Mouse (Mus musculus) myocyte (in vitro differentiated cells): Measurements from ENCODE around the gene Gmfg. TPM values are rescaled to one million over a fixed set of nuclear protein-coding genes. Genes with fewer than 3 reads are reported as not detected.

Experiments used
- H3K27me3 ChIP-seq: one replicate; pipeline ENCODE4 v1.6.1; 2011; ENCODE audit not compliant: control insufficient read depth, insufficient read depth, insufficient read length
- H3K36me3 ChIP-seq: one replicate; pipeline ENCODE4 v1.6.1; 2011; ENCODE audit not compliant: control insufficient read depth, insufficient read depth
- H3K4me2 ChIP-seq: one replicate; pipeline ENCODE4 v1.6.1; 2011; ENCODE audit warnings: low read depth, control low read depth
- H3K4me3 ChIP-seq: one replicate; pipeline ENCODE4 v1.5.1; 2011; ENCODE audit warnings: mild to moderate bottlenecking, control low read depth, moderate library complexity
- H3K79me2 ChIP-seq: one replicate; pipeline ENCODE4 v1.6.1; 2011; ENCODE audit not compliant: control insufficient read depth, insufficient read depth
- H3ac ChIP-seq: one replicate; pipeline ENCODE4 v1.6.1; 2011; ENCODE audit not compliant: control insufficient read depth, insufficient read length
- CEBPB ChIP-seq: IDR thresholded peaks from 2 replicates; pipeline ENCODE4 v1.6.1; 2011; ENCODE audit warnings: mild to moderate bottlenecking, moderate library complexity; ENCODE audit not compliant: poor library complexity, insufficient read depth, severe bottlenecking
- E2F4 ChIP-seq: IDR thresholded peaks from one replicate; pipeline ENCODE4 v1.6.1; 2011; ENCODE audit warnings: mild to moderate bottlenecking, control low read depth, moderate library complexity; ENCODE audit not compliant: insufficient read depth
- MAX ChIP-seq: IDR thresholded peaks from one replicate; pipeline ENCODE4 v1.6.1; 2011; ENCODE audit warnings: low read depth, mild to moderate bottlenecking, control low read depth
- MYOD1 ChIP-seq, 3 experiments: IDR thresholded peaks; one replicate each; pipeline ENCODE4 v1.6.1; 2011; ENCODE audit warnings: control low read depth in 2 of 3, low read depth in 2 of 3, mild to moderate bottlenecking in 2 of 3, moderate library complexity in 1 of 3; ENCODE audit not compliant: insufficient read length in 2 of 3, control insufficient read depth in 1 of 3
- MYOG ChIP-seq, 3 experiments: IDR thresholded peaks; one replicate each; pipeline ENCODE4 v1.6.1; 2011; ENCODE audit warnings: control low read depth in 2 of 3, low read depth in 2 of 3, mild to moderate bottlenecking in 2 of 3; ENCODE audit not compliant: insufficient read length in 2 of 3, control insufficient read depth in 1 of 3, insufficient read depth in 1 of 3
- POLR2A ChIP-seq: IDR thresholded peaks from one replicate; pipeline ENCODE4 v1.6.1; 2011; ENCODE audit warnings: low read depth, mild to moderate bottlenecking, control low read depth, moderate library complexity; ENCODE audit not compliant: insufficient read length
- POLR2AphosphoS2 ChIP-seq: IDR thresholded peaks from one replicate; pipeline ENCODE4 v1.6.1; 2011; ENCODE audit warnings: low read depth, control low read depth; ENCODE audit not compliant: insufficient read length
- REST ChIP-seq: IDR thresholded peaks from one replicate; pipeline ENCODE4 v1.6.1; 2011; ENCODE audit warnings: mild to moderate bottlenecking, control low read depth, moderate library complexity; ENCODE audit not compliant: insufficient read depth, insufficient read length
- SRF ChIP-seq: IDR thresholded peaks from one replicate; pipeline ENCODE4 v1.6.1; 2011; ENCODE audit warnings: low read depth; ENCODE audit not compliant: control insufficient read depth, insufficient read length
- TCF12 ChIP-seq: IDR thresholded peaks from one replicate; pipeline ENCODE4 v1.6.1; 2011; ENCODE audit warnings: mild to moderate bottlenecking, control low read depth; ENCODE audit not compliant: poor library complexity, insufficient read depth, severe bottlenecking
- TCF3 ChIP-seq: IDR thresholded peaks from one replicate; pipeline ENCODE4 v1.6.1; 2011; ENCODE audit warnings: low read depth, control low read depth; ENCODE audit not compliant: insufficient read length
- USF1 ChIP-seq: IDR thresholded peaks from one replicate; pipeline ENCODE4 v1.6.1; 2011; ENCODE audit warnings: low read depth, mild to moderate bottlenecking, control low read depth, moderate library complexity
- polyA plus RNA-seq: library from polyadenylated mRNA; unstranded; fragments of >200 nt; fragmentation: generic; extraction: Trizol; gene quantifications from one replicate; pipeline ENCODE4 v1.2.1, GENCODE M21; 2012; ENCODE audit warnings: missing spikeins

Gmfg gene
- polyA plus RNA-seq, 1 experiment = not detected

GRCm38 (mm10) chr7:28441776-28442485, 4.7 kb downstream of the Gmfg start:
- Histone ChIP-seq H3K4me3 (no peak overlapping the region), H3ac (no peak overlapping the region), H3K27me3 (peaks cover 20% of the 10 kb centered on the region), H3K36me3 (no peaks in the 10 kb centered on the region), H3K79me2 (no peaks in the 10 kb centered on the region), H3K4me2 (no peak overlapping the region)
- TF ChIP-seq MYOG (IDR thresholded peaks at IDR 0.05; ENCODE audit: control insufficient read depth in 1 of 3, insufficient read depth in 1 of 3, insufficient read length in 2 of 3, low read depth in 2 of 3) (no peak), MAX (no peak), SRF (no peak), CEBPB (no peak), TCF3 (no peak), MYOD1 (IDR thresholded peaks at IDR 0.05; ENCODE audit: control insufficient read depth in 1 of 3, insufficient read length in 2 of 3, low read depth in 2 of 3) (no peak), POLR2AphosphoS2 (no peak), TCF12 (no peak), POLR2A (no peak), REST (no peak), E2F4 (no peak), USF1 (no peak)

DNA sequence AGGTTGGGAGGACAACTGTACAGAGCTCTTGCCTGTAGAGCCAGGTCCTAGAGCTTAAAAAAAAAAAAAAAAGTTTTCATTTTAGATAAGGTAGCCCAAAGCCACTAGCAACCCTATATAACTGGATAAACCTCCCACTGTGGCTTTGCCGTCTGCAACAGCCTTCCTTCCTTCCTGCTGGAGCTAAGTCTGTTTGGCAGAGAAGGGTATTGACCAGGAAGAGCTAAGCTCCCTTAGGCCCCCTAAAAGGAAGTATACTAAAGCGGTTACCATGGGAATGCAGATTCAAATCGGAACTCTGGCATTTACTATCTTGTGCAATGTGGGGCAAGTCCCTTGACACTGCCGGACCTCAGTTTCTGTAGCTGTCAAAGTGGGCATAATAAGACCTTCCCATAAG, 5.4 kb downstream of the Gmfg start:
- Histone ChIP-seq H3K4me3 (no peak overlapping the region), H3K27me3 (peaks cover 24% of the 10 kb centered on the region), H3ac (no peak overlapping the region), H3K79me2 (no peaks in the 10 kb centered on the region), H3K36me3 (no peaks in the 10 kb centered on the region), H3K4me2 (no peak overlapping the region)
- TF ChIP-seq MAX (no peak), USF1 (no peak), TCF3 (no peak), POLR2A (no peak), POLR2AphosphoS2 (no peak), REST (no peak), MYOG (IDR thresholded peaks at IDR 0.05; ENCODE audit: control insufficient read depth in 1 of 3, insufficient read depth in 1 of 3, insufficient read length in 2 of 3, low read depth in 2 of 3) (no peak), TCF12 (no peak), SRF (no peak), MYOD1 (IDR thresholded peaks at IDR 0.05; ENCODE audit: control insufficient read depth in 1 of 3, insufficient read length in 2 of 3, low read depth in 2 of 3) (no peak), CEBPB (no peak), E2F4 (no peak)

- H3K27me3 ChIP-seq = peaks cover 31% of the 10 kb centered on the region
- H3K4me2 ChIP-seq = no peak overlapping the region
- H3ac ChIP-seq = no peak overlapping the region
- H3K79me2 ChIP-seq = no peaks in the 10 kb centered on the region
- no peak overlapping the region for H3K4me3 ChIP-seq
- no peak for TF ChIP-seq E2F4
- H3K36me3 ChIP-seq = no peaks in the 10 kb centered on the region
These were observed 7.2 kb downstream of the Gmfg start for GRCm38 (mm10) chr7:28444344-28444974.

GRCm38 (mm10) chr7:28446446-28446845, 9.2 kb downstream of the Gmfg start:
- Histone ChIP-seq H3K27me3 (peaks cover 49% of the 10 kb centered on the region), H3ac (no peak overlapping the region), H3K79me2 (no peaks in the 10 kb centered on the region), H3K4me2 (no peak overlapping the region), H3K36me3 (no peaks in the 10 kb centered on the region), H3K4me3 (no peak overlapping the region)
- TF ChIP-seq TCF12 (no peak), MYOD1 (IDR thresholded peaks at IDR 0.05; ENCODE audit: control insufficient read depth in 1 of 3, insufficient read length in 2 of 3, low read depth in 2 of 3) (peak in 1 of 3 experiments; percentile 9)

GRCm38 (mm10) chr7:28447101-28447830, 10.0 kb downstream of the Gmfg start:
- Histone ChIP-seq H3ac (no peak overlapping the region), H3K4me3 (no peak overlapping the region), H3K4me2 (no peak overlapping the region), H3K27me3 (peaks cover 57% of the 10 kb centered on the region), H3K79me2 (no peaks in the 10 kb centered on the region), H3K36me3 (no peaks in the 10 kb centered on the region)
- no peak for TF ChIP-seq MYOD1 (IDR thresholded peaks at IDR 0.05; ENCODE audit: control insufficient read depth in 1 of 3, insufficient read length in 2 of 3, low read depth in 2 of 3)
- no peak for TF ChIP-seq CEBPB
- TF ChIP-seq SRF = no peak
- no peak for TF ChIP-seq REST
- TF ChIP-seq MYOG (IDR thresholded peaks at IDR 0.05; ENCODE audit: control insufficient read depth in 1 of 3, insufficient read depth in 1 of 3, insufficient read length in 2 of 3, low read depth in 2 of 3) = no peak
- no peak for TF ChIP-seq E2F4
- no peak for TF ChIP-seq POLR2AphosphoS2
- TF ChIP-seq TCF12 = no peak
- TF ChIP-seq POLR2A = no peak
- no peak for TF ChIP-seq TCF3
- TF ChIP-seq USF1 = no peak
- TF ChIP-seq MAX = no peak
